Mouse (Mus musculus): Measurements from ENCODE around the gene Vangl1. TPM values are rescaled to one million over a fixed set of nuclear protein-coding genes. Genes with fewer than 3 reads are reported as not detected.

Vangl1 gene
- polyA plus RNA-seq, 1 experiment from 2014 or later: 22.8 TPM

- no peaks in the 10 kb centered on the region for H3K27me3 ChIP-seq (ENCODE audit: insufficient read depth, low read length)
- peaks cover 26% of the 10 kb centered on the region for H3K4me1 ChIP-seq (ENCODE audit: insufficient read depth)
- H3K27ac ChIP-seq (ENCODE audit: low read depth): no peak overlapping the region
- H3K36me3 ChIP-seq (replicated peaks; ENCODE audit: insufficient read depth, low read length): no peaks in the 10 kb centered on the region
- no peak overlapping the region for H3K4me2 ChIP-seq (ENCODE audit: low read depth, low read length)
- ATAC-seq (no peak), DNase-seq (no peak)
- H3K9ac ChIP-seq (replicated peaks): no peak overlapping the region
- 65% methylated on average over 6 of the region's 6 CpGs for WGBS (ENCODE audit: insufficient replicate concordance)
- no peaks in the 10 kb centered on the region for H3K9me3 ChIP-seq (ENCODE audit: low read length)
- no peak overlapping the region for H3K4me3 ChIP-seq (ENCODE audit: low read depth, low read length)
- TF ChIP-seq EP300 (IDR thresholded peaks at IDR 0.05; ENCODE audit: low read depth) (no peak), CTCF (IDR thresholded peaks at IDR 0.05; ENCODE audit: low read depth) (no peak)
Measured at GRCm38 (mm10) chr3:102141893-102142292, 62.6 kb downstream of the Vangl1 start.

GRCm38 (mm10) chr3:102141451-102141850 is 63.0 kb downstream of the Vangl1 start:
- H3K9ac ChIP-seq (replicated peaks): no peak overlapping the region
- WGBS (ENCODE audit: insufficient replicate concordance): 66% methylated on average over 2 of the region's 2 CpGs
- no peak overlapping the region for H3K27ac ChIP-seq (ENCODE audit: low read depth)
- DNase-seq (no peak), ATAC-seq (no peak)
- H3K9me3 ChIP-seq (ENCODE audit: low read length): no peaks in the 10 kb centered on the region
- TF ChIP-seq CTCF (IDR thresholded peaks at IDR 0.05; ENCODE audit: low read depth) (no peak), EP300 (IDR thresholded peaks at IDR 0.05; ENCODE audit: low read depth) (no peak)
- peaks cover 25% of the 10 kb centered on the region for H3K4me1 ChIP-seq (ENCODE audit: insufficient read depth)
- no peaks in the 10 kb centered on the region for H3K27me3 ChIP-seq (ENCODE audit: insufficient read depth, low read length)
- no peak overlapping the region for H3K4me2 ChIP-seq (ENCODE audit: low read depth, low read length)
- no peaks in the 10 kb centered on the region for H3K36me3 ChIP-seq (replicated peaks; ENCODE audit: insufficient read depth, low read length)
- H3K4me3 ChIP-seq (ENCODE audit: low read depth, low read length): no peak overlapping the region

- H3K4me3 ChIP-seq (ENCODE audit: low read depth, low read length): no peak overlapping the region
- H3K4me2 ChIP-seq (ENCODE audit: low read depth, low read length): no peak overlapping the region
- no peak for TF ChIP-seq CTCF (IDR thresholded peaks at IDR 0.05; ENCODE audit: low read depth)
- TF ChIP-seq EP300 (IDR thresholded peaks at IDR 0.05; ENCODE audit: low read depth): no peak
- DNase-seq (no peak), ATAC-seq (no peak)
- WGBS (ENCODE audit: insufficient replicate concordance): 90% methylated on average over 6 of the region's 6 CpGs
- H3K9ac ChIP-seq (replicated peaks): no peak overlapping the region
- H3K4me1 ChIP-seq (ENCODE audit: insufficient read depth): peaks cover 27% of the 10 kb centered on the region
- no peaks in the 10 kb centered on the region for H3K9me3 ChIP-seq (ENCODE audit: low read length)
- H3K36me3 ChIP-seq (replicated peaks; ENCODE audit: insufficient read depth, low read length): no peaks in the 10 kb centered on the region
- H3K27ac ChIP-seq (ENCODE audit: low read depth): no peak overlapping the region
- H3K27me3 ChIP-seq (ENCODE audit: insufficient read depth, low read length): no peaks in the 10 kb centered on the region
Measured at GRCm38 (mm10) chr3:102140606-102141005, 63.9 kb downstream of the Vangl1 start.

GRCm38 (mm10) chr3:102138899-102139298 is 65.6 kb downstream of the Vangl1 start:
- DNase-seq: no peak

GRCm38 (mm10) chr3:102137158-102137557 is 67.3 kb downstream of the Vangl1 start:
- Histone ChIP-seq H3K4me3 (ENCODE audit: low read depth, low read length) (no peak overlapping the region), H3K4me1 (ENCODE audit: insufficient read depth) (0 out of 2 replicates have a peak, but pooled peaks cover 3% of the 10 kb centered on the region), H3K27me3 (ENCODE audit: insufficient read depth, low read length) (no peaks in the 10 kb centered on the region), H3K36me3 (replicated peaks; ENCODE audit: insufficient read depth, low read length) (no peaks in the 10 kb centered on the region), H3K27ac (ENCODE audit: low read depth) (no peak overlapping the region), H3K9ac (replicated peaks) (no peak overlapping the region), H3K9me3 (ENCODE audit: low read length) (no peaks in the 10 kb centered on the region), H3K4me2 (ENCODE audit: low read depth, low read length) (no peak overlapping the region)
- ATAC-seq: no peak
- TF ChIP-seq EP300 (IDR thresholded peaks at IDR 0.05; ENCODE audit: low read depth) (no peak), CTCF (IDR thresholded peaks at IDR 0.05; ENCODE audit: low read depth) (no peak)
- 79% methylated on average over 10 of the region's 10 CpGs for WGBS (ENCODE audit: insufficient replicate concordance)
- DNase-seq: no peak

More at GRCm38 (mm10) chr3:102138899-102139298, 65.6 kb downstream of the Vangl1 start:
- Histone ChIP-seq H3K4me3 (ENCODE audit: low read depth, low read length) (no peak overlapping the region), H3K27ac (ENCODE audit: low read depth) (no peak overlapping the region), H3K36me3 (replicated peaks; ENCODE audit: insufficient read depth, low read length) (no peaks in the 10 kb centered on the region), H3K27me3 (ENCODE audit: insufficient read depth, low read length) (no peaks in the 10 kb centered on the region), H3K4me2 (ENCODE audit: low read depth, low read length) (no peak overlapping the region), H3K4me1 (ENCODE audit: insufficient read depth) (peaks cover 14% of the 10 kb centered on the region), H3K9ac (replicated peaks) (no peak overlapping the region), H3K9me3 (ENCODE audit: low read length) (no peaks in the 10 kb centered on the region)
- whole genome bisulfite sequencing (ENCODE audit: insufficient replicate concordance): 83% methylated on average over 6 of the region's 6 CpGs
- ATAC-seq: no peak
- TF ChIP-seq CTCF (IDR thresholded peaks at IDR 0.05; ENCODE audit: low read depth): no peak
- TF ChIP-seq EP300 (IDR thresholded peaks at IDR 0.05; ENCODE audit: low read depth): no peak

GRCm38 (mm10) chr3:102135389-102136113 is 68.9 kb downstream of the Vangl1 start:
- Histone ChIP-seq H3K4me1 (ENCODE audit: insufficient read depth) (0 out of 2 replicates have a peak, but pooled peaks cover 3% of the 10 kb centered on the region), H3K9ac (replicated peaks) (no peak overlapping the region), H3K9me3 (ENCODE audit: low read length) (no peaks in the 10 kb centered on the region), H3K27me3 (ENCODE audit: insufficient read depth, low read length) (no peaks in the 10 kb centered on the region), H3K4me2 (ENCODE audit: low read depth, low read length) (no peak overlapping the region), H3K4me3 (ENCODE audit: low read depth, low read length) (no peak overlapping the region), H3K27ac (ENCODE audit: low read depth) (no peak overlapping the region), H3K36me3 (replicated peaks; ENCODE audit: insufficient read depth, low read length) (no peaks in the 10 kb centered on the region)
- TF ChIP-seq CTCF (IDR thresholded peaks at IDR 0.05; ENCODE audit: low read depth): no peak
- TF ChIP-seq EP300 (IDR thresholded peaks at IDR 0.05; ENCODE audit: low read depth): no peak
- ATAC-seq (peak; percentile 60; the same call in 1 of the 2 replicates), DNase-seq (peak; percentile 36)
- 24% methylated on average over 10 of the region's 10 CpGs for WGBS (ENCODE audit: insufficient replicate concordance)

Measured in liver, postnatal 0 days (tissue).